Mouse (Mus musculus) midbrain, embryonic 14.5 days (tissue): Measurements from ENCODE around the gene Cxadr. TPM values are rescaled to one million over a fixed set of nuclear protein-coding genes. Genes with fewer than 3 reads are reported as not detected.
A peak's percentile ranks its signal among the peaks of the same experiment; 100 is the strongest.

Source experiments
- ATAC-seq: fragments of 200-750 bp; cut with Nextera tagmentation; 2 replicates; pipeline ENCODE4 v1.8.0; 2017; ENCODE audit warnings: moderate number of reproducible peaks, moderate library complexity; ENCODE audit not compliant: low FRiP score, low TSS enrichment
- DNase-seq: peaks from one replicate; pipeline ENCODE4 v3.0.0-alpha.2; 2015
- H3K27ac ChIP-seq: fragments of 300-500 bp; sonication (generic); replicated peaks from 2 replicates; pipeline ENCODE4 v1.5.1; 2014; ENCODE audit warnings: mild to moderate bottlenecking, low read depth, low read length, moderate library complexity
- H3K27me3 ChIP-seq: fragments of 300-500 bp; sonication (generic); 2 replicates; pipeline ENCODE4 v1.6.1; 2014; ENCODE audit warnings: low read length, control low read depth, mixed read lengths; ENCODE audit not compliant: control insufficient read depth, insufficient read depth
- H3K36me3 ChIP-seq: fragments of 300-500 bp; sonication (generic); 2 replicates; pipeline ENCODE4 v1.6.1; 2014; ENCODE audit warnings: low read length, control low read depth; ENCODE audit not compliant: control insufficient read depth, insufficient read depth
- H3K4me1 ChIP-seq: fragments of 300-500 bp; sonication (generic); 2 replicates; pipeline ENCODE4 v1.6.1; 2014; ENCODE audit warnings: mild to moderate bottlenecking, antibody characterized with exemption, low read length, control low read depth; ENCODE audit not compliant: control insufficient read depth, insufficient read depth
- H3K4me2 ChIP-seq: fragments of 300-500 bp; sonication (generic); 2 replicates; pipeline ENCODE4 v1.6.1; 2014; ENCODE audit warnings: mild to moderate bottlenecking, low read length, moderate library complexity
- H3K4me3 ChIP-seq: fragments of 300-500 bp; sonication (generic); replicated peaks from 2 replicates; pipeline ENCODE4 v1.5.1; 2014; ENCODE audit warnings: low read depth, low read length
- H3K9ac ChIP-seq: fragments of 300-500 bp; sonication (generic); replicated peaks from 2 replicates; pipeline ENCODE4 v1.6.1; 2014; ENCODE audit warnings: mild to moderate bottlenecking, low read length, moderate library complexity
- H3K9me3 ChIP-seq: fragments of 300-500 bp; sonication (generic); 2 replicates; pipeline ENCODE4 v1.6.1; 2016; ENCODE audit warnings: low read length, control low read depth, mixed read lengths; ENCODE audit not compliant: control insufficient read depth
- WGBS: fragments of 180-500 bp; shearing (Covaris S2); extraction: QIAGEN DNeasy Blood & Tissue Kit; methylation state at CpG from one replicate; pipeline ENCODE4 v1.1.7; 2014; 5-methylcytosine and 5-hydroxymethylcytosine counted together
- polyA plus RNA-seq: library from polyadenylated mRNA; unstranded; fragments of >200 nt; fragmentation: Nextera tagmentation; extraction: Ambion mirVana; gene quantifications from 2 replicates; pipeline ENCODE4 v1.2.1, GENCODE M21; 2014

The Cxadr gene
- polyA plus RNA-seq, 1 experiment from 2014 or later = 124 TPM

GRCm38 (mm10) chr16:78296114-78296513 is 5.2 kb upstream of the Cxadr start:
- WGBS = 69% methylated on average over 9 of the region's 9 CpGs
- H3K4me3 ChIP-seq = no peak overlapping the region
- no peaks in the 10 kb centered on the region for H3K36me3 ChIP-seq
- H3K9ac ChIP-seq = no peak overlapping the region
- DNase-seq (no peak), ATAC-seq (no peak)
- H3K27ac ChIP-seq = no peak overlapping the region
- H3K27me3 ChIP-seq = no peaks in the 10 kb centered on the region
- no peaks in the 10 kb centered on the region for H3K9me3 ChIP-seq
- peaks cover 5% of the 10 kb centered on the region; the same call in 1 of the 2 replicates for H3K4me1 ChIP-seq
- no peak overlapping the region for H3K4me2 ChIP-seq

- Histone ChIP-seq H3K9me3 (no peaks in the 10 kb centered on the region), H3K4me3 (peak overlapping the region; percentile 98), H3K4me1 (peaks cover 23% of the 10 kb centered on the region), H3K4me2 (peak overlapping the region; percentile 81), H3K36me3 (peaks cover 4% of the 10 kb centered on the region; the same call in 1 of the 2 replicates), H3K9ac (peak overlapping the region; percentile 96), H3K27ac (peak overlapping the region; percentile 97), H3K27me3 (no peaks in the 10 kb centered on the region)
- ATAC-seq = peak; percentile 60
- WGBS = under 1% methylated on average over 65 of the region's 65 CpGs
- DNase-seq = peak; percentile 72
Observed at GRCm38 (mm10) chr16:78301831-78302677, 765 bp downstream of the Cxadr start.

DNA sequence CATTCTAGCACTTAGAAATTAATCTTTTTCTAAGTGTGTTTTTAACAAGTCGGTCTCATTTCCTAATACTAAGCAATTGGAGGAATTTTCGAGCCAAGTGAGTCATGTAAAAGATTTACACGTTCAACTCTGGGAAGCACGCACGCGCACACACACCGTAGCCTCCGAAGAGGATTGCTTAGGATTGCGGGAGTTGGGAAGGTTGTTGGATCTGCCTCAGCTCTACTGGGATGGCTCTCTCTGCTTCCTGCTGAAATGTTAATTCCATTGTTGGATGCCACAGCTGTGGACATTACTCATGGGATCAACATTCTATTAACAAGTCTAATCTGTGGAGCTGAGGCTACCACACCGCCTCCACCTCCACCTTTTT is 1.4 kb downstream of the Cxadr start:
- H3K9ac ChIP-seq = peak overlapping the region; percentile 96
- H3K27ac ChIP-seq = peak overlapping the region; percentile 97
- peaks cover 23% of the 10 kb centered on the region for H3K4me1 ChIP-seq
- WGBS = 1% methylated on average over 10 of the region's 10 CpGs
- H3K4me2 ChIP-seq = peak overlapping the region; percentile 81
- no peaks in the 10 kb centered on the region for H3K27me3 ChIP-seq
- DNase-seq = peak; percentile 83
- no peak for ATAC-seq
- H3K36me3 ChIP-seq = peaks cover 4% of the 10 kb centered on the region; the same call in 1 of the 2 replicates
- no peaks in the 10 kb centered on the region for H3K9me3 ChIP-seq
- H3K4me3 ChIP-seq = peak overlapping the region; percentile 98

DNA sequence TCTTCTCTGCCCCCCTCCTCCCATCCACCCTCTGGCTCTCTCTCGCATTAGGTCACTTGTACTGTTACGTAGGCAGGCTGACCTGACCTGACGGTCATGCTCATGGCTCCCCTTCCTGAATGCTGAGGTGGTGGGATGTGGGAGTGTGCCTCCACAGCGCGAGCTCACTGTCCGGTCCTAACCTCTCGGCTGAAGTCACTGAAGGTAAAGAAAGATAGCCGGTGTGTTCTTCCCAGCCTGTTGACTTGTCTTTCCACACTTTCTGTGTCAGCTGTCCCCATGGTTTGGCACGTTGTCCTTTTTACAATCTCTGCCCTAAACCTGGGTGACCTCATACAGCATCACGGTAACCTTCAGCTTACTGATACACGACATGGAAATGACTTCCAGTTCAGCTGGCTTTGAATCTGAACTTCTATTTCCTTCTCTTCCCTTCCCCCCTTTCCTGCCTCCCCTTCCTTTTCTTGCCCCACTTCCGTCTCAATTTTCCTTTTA is 4.4 kb downstream of the Cxadr start:
- Histone ChIP-seq H3K9me3 (no peaks in the 10 kb centered on the region), H3K4me2 (no peak overlapping the region), H3K27me3 (no peaks in the 10 kb centered on the region), H3K9ac (no peak overlapping the region), H3K36me3 (peaks cover 6% of the 10 kb centered on the region; the same call in 1 of the 2 replicates), H3K4me3 (no peak overlapping the region), H3K27ac (no peak overlapping the region), H3K4me1 (peaks cover 21% of the 10 kb centered on the region)
- 87% methylated on average over 12 of the region's 12 CpGs for WGBS
- DNase-seq (no peak), ATAC-seq (no peak)

DNA sequence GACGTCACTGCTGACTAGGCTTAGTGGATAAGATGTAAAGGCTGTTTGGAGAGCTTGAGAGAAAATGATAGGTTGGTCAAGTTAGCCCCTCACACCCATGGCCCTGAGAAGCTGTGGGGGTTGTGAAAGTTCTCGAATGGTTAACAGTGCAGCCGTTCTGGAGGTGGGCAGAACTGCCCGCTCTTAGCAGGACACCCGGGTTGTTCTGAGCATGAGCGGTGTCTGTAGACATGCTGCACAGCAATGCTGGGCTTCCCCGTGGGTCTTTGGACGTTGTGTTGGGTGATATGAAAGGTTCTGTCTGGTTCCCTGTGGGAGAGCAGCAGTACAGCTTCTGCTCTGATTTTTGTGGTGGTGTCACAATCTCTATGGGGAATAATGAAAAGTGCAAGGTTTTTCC is 5.3 kb downstream of the Cxadr start:
- Histone ChIP-seq H3K36me3 (peaks cover 6% of the 10 kb centered on the region; the same call in 1 of the 2 replicates), H3K27me3 (no peaks in the 10 kb centered on the region), H3K4me1 (peaks cover 17% of the 10 kb centered on the region), H3K4me2 (no peak overlapping the region), H3K9ac (no peak overlapping the region), H3K27ac (no peak overlapping the region), H3K4me3 (no peak overlapping the region), H3K9me3 (no peaks in the 10 kb centered on the region)
- DNase-seq = no peak
- WGBS = 89% methylated on average over 8 of the region's 8 CpGs
- ATAC-seq = no peak

DNA sequence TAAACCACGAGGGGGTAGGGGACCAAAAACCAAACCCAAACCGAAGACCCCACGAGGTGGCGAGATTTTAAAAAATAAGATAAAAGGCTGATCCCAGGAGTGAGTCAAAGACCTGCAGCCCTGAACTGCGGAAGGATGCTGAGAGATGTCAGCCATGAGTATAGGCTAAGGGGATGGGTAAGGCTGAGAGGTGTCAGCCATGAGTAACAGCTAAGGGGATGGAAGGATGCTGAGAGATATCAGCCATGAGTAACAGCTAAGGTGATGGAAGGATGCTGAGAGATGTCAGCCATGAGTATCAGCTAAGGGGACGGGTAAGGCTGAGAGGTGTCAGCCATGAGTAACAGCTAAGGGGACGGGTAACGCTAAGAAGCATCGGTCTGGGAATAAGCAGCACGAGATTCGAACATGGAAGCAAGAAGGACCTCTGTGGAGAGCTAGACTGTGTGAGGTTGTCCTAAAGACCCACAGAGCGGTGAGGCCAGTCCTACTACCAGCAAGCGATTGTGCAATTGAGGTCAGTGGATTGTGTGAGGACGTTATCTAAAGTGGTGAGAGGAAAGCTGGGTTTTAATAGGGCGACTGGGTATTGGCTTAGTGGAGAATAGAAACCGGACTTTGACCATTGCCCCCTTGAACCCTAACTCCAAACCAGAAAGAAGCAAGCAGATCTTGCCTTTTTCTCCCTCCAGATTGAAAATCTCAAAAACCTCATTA is 6.3 kb downstream of the Cxadr start:
- ATAC-seq = no peak
- Histone ChIP-seq H3K27me3 (no peaks in the 10 kb centered on the region), H3K36me3 (peaks cover 6% of the 10 kb centered on the region; the same call in 1 of the 2 replicates), H3K4me1 (peaks cover 17% of the 10 kb centered on the region), H3K9me3 (no peaks in the 10 kb centered on the region), H3K27ac (no peak overlapping the region), H3K4me2 (no peak overlapping the region), H3K9ac (no peak overlapping the region), H3K4me3 (no peak overlapping the region)
- 95% methylated on average over 16 of the region's 16 CpGs for WGBS
- DNase-seq = no peak

DNA sequence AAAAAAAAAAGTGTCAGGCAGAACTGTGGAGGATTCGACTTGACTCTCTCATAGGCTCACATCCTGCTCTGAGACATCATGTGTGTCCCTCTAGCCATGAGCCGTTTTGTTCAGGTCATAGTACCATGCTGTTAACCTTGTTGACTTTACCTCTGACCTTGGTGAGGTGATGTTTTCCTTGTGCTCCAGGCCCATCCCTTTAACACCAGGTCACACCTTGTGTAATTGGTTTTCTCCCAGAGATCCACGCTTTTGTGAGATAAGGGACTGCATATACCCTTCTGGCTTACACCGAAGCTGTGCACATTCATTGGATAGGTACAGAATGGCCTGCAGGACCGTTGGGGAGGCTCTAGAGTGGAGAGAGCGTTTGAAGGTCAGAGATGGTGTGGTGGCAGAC is 8.0 kb downstream of the Cxadr start:
- ATAC-seq (no peak), DNase-seq (no peak)
- no peak overlapping the region for H3K27ac ChIP-seq
- 93% methylated on average over 6 of the region's 6 CpGs for WGBS
- peaks cover 6% of the 10 kb centered on the region; the same call in 1 of the 2 replicates for H3K36me3 ChIP-seq
- no peak overlapping the region for H3K9ac ChIP-seq
- peaks cover 19% of the 10 kb centered on the region for H3K4me1 ChIP-seq
- H3K9me3 ChIP-seq = no peaks in the 10 kb centered on the region
- H3K4me3 ChIP-seq = no peak overlapping the region
- H3K27me3 ChIP-seq = no peaks in the 10 kb centered on the region
- no peak overlapping the region for H3K4me2 ChIP-seq

DNA sequence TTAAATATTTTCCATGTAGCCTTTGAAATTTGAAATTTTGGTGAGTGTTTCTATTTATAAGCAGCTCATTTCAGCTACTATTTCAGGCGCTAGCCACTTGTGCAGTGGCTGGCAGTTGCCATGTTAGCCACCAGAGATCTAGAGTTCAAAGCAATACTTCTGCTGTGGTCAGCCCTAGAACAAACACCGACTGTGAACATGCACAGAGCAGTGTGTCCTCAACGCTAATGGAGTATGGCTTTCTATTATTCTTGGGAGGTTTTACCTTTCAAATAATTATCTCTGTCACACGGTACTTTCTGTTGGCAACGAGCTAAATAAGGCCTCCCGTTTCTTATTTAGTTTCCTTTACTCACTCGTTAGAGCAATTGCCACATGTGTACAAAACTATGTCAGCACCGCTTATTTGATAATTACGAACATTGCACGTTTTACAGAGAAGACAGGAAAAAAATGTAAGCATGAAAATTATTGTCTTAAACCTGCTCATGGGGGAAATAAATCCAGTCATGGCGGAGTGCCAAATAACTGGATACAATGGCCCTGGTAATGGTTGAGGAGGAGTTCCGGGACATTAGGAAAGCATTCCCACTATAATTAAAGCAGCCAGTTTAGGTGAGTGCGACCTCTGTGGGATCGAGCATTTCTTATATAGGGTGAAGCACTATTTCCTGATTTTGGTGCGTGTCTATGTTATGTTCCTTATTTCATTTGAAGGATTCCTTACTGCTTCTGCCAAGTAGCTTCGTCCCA is 12.0 kb downstream of the Cxadr start:
- Histone ChIP-seq H3K27ac (0 out of 2 replicates have a peak overlapping the region, but pooled peaks have one; percentile 37), H3K4me1 (peaks cover 17% of the 10 kb centered on the region), H3K27me3 (no peaks in the 10 kb centered on the region), H3K4me3 (peak overlapping the region; percentile 2; the same call in 1 of the 2 replicates), H3K4me2 (peak overlapping the region; percentile 40), H3K9ac (0 out of 2 replicates have a peak overlapping the region, but pooled peaks have one; percentile 9), H3K9me3 (no peaks in the 10 kb centered on the region), H3K36me3 (0 out of 2 replicates have a peak, but pooled peaks cover 3% of the 10 kb centered on the region)
- WGBS = 33% methylated on average over 16 of the region's 16 CpGs
- DNase-seq (peak; percentile 73), ATAC-seq (no peak)
